7 mouse cellular contexts compared by ENCODE assay signal in the genomic region with DNA sequence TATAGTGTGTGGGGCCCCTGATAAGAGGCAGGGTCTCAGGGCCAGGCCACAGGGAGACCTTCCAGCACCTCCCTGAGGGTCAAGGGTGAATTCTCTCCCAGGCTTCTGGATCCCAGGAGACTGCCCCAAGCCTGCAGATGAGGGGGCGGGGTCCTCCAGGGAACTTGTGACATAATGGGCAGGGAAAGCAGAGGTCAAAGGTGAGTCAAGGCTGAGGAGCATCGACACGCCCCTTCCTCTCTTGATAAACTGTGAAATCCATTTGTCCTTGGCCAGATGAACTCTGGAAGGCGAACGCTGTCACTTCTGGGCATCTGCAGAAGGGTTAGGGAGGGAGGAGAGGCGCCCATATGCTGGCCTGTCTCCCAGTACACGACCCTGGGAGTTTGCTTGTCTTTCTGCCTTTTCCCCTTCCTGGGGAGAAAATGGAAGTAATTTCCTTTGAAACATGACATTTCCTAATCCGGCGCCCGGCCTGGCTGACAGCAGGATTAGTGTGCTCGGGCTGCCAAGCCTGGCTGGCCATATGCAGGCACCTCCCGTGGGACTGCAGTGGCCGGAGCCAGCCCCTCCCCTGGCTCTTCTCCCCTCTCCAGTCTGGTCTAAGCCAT.
DNase-seq lines count a peak whose midpoint lies in the region; ATAC-seq lines count a peak whose summit lies in the region.

No protein-coding gene starts in this region.

- peak overlapping the region; percentile 55 for H3K27ac ChIP-seq in midbrain, embryonic 14.5 days (replicated peaks; ENCODE audit: low read depth, low read length)

- no peaks in the 10 kb centered on the region for H3K36me3 ChIP-seq in midbrain, embryonic 14.5 days (ENCODE audit: control insufficient read depth, insufficient read depth, low read length)

- no peak overlapping the region for H3K9ac ChIP-seq in midbrain, embryonic 14.5 days (replicated peaks; ENCODE audit: low read length)

- no peaks in the 10 kb centered on the region for H3K9me3 ChIP-seq in midbrain, embryonic 14.5 days (ENCODE audit: control insufficient read depth, low read length)

- H3K4me2 ChIP-seq in midbrain, embryonic 14.5 days (ENCODE audit: low read length), result peak overlapping the region; percentile 19; the same call in 1 of the 2 replicates

- peak; percentile 84 for DNase-seq in adrenal gland, postnatal 14 days
- DNase-seq in cerebellum, postnatal 14 days, result peak; percentile 65 to 79
- DNase-seq in heart, postnatal 14 days, result peak; percentile 24 to 29
- DNase-seq in kidney, postnatal 4 days, result peak; percentile 48 to 69
- peak; percentile 72 for DNase-seq in midbrain, embryonic 14.5 days
- DNase-seq in right cerebral cortex, adult 18-20 months, result no peak
- DNase-seq in T-cell, adult 2 months (ENCODE audit: low spot score), result no peak

- no peaks in the 10 kb centered on the region for H3K27me3 ChIP-seq in midbrain, embryonic 14.5 days (ENCODE audit: control insufficient read depth, insufficient read depth, low read length)

- no peak for ATAC-seq in midbrain, embryonic 14.5 days (ENCODE audit: low FRiP score, low TSS enrichment)

- peaks cover 30% of the 10 kb centered on the region for H3K4me1 ChIP-seq in midbrain, embryonic 14.5 days (ENCODE audit: control insufficient read depth, insufficient read depth, low read length)

- no peak overlapping the region for H3K4me3 ChIP-seq in midbrain, embryonic 14.5 days (replicated peaks; ENCODE audit: low read depth, low read length)

- WGBS in midbrain, embryonic 14.5 days, result 3% methylated on average over 13 of the region's 13 CpGs

- intact Hi-C loops in heart, postnatal 14 days (cut with DNase I), result no loop called here

Comparison
In these comparisons a context has a peak if more than half of its experiments do, and no peak if none do; other contexts are left out.
1. DNase-seq: peak in adrenal gland, postnatal 14 days (single experiment), cerebellum, postnatal 14 days (2 of 2), heart, postnatal 14 days (2 of 2), kidney, postnatal 4 days (2 of 2) and midbrain, embryonic 14.5 days (single experiment); none in right cerebral cortex, adult 18-20 months (single experiment) and T-cell, adult 2 months (single experiment).